Mouse (Mus musculus) CH12.LX (cell line): ENCODE data around the gene Pde6g. TPM values are rescaled to one million over a fixed set of nuclear protein-coding genes. Genes with fewer than 3 reads are reported as not detected.

Experiments used
- DNase-seq: peaks from one replicate; pipeline ENCODE4 v3.0.0-alpha.2; 2013; ENCODE audit errors: extremely low read depth
- H3K27ac ChIP-seq: 2 replicates; pipeline ENCODE4 v1.5.1; 2012; ENCODE audit warnings: low read depth, mild to moderate bottlenecking, control low read depth, moderate library complexity; ENCODE audit not compliant: insufficient read depth
- H3K27me3 ChIP-seq: replicated peaks from 2 replicates; pipeline ENCODE3; 2012; ENCODE audit warnings: inconsistent platforms
- H3K36me3 ChIP-seq, 2 experiments: replicated peaks in 1 of 2; 2 replicates each; pipeline versions ENCODE3 to v1.6.1; 2012; ENCODE audit warnings: inconsistent platforms in 1 of 2, low read length in 1 of 2, mild to moderate bottlenecking in 1 of 2, mixed read lengths in 1 of 2, moderate library complexity in 1 of 2; ENCODE audit not compliant: control insufficient read depth in 1 of 2, insufficient read depth in 1 of 2
- H3K4me1 ChIP-seq, 2 experiments: 2 replicates each; pipeline ENCODE4 v1.6.1; 2012; ENCODE audit warnings: inconsistent platforms in 1 of 2, moderate library complexity in 1 of 2; ENCODE audit not compliant: insufficient read depth in 2 of 2, control insufficient read depth in 1 of 2
- H3K4me2 ChIP-seq: 2 replicates; pipeline ENCODE4 v1.6.1; 2012; ENCODE audit warnings: low read depth, mild to moderate bottlenecking, control low read depth; ENCODE audit not compliant: poor library complexity, insufficient read depth, severe bottlenecking
- H3K4me3 ChIP-seq, 3 experiments: fragments of 150-350 bp in 1 of 3; sonication (generic) in 1 of 3; replicated peaks in 1 of 3; 2 replicates each; pipeline versions ENCODE3 to v1.5.1; 2011 to 2012; ENCODE audit warnings: low read depth in 2 of 3, low read length in 2 of 3, mild to moderate bottlenecking in 2 of 3, moderate library complexity in 2 of 3, control low read depth in 1 of 3, improper control_type of control experiment in 1 of 3, inconsistent platforms in 1 of 3, mixed read lengths in 1 of 3; ENCODE audit not compliant: poor library complexity in 1 of 3
- H3K79me2 ChIP-seq: replicated peaks from 2 replicates; pipeline ENCODE4 v1.6.1; 2012; ENCODE audit warnings: mild to moderate bottlenecking, moderate library complexity; ENCODE audit not compliant: control insufficient read depth, poor library complexity, insufficient read depth, severe bottlenecking; ENCODE audit errors: extremely low read depth
- H3K9ac ChIP-seq: 2 replicates; pipeline ENCODE4 v1.6.1; 2012; ENCODE audit warnings: low read depth, mild to moderate bottlenecking, control low read depth, moderate library complexity; ENCODE audit not compliant: insufficient read depth
- H3K9me3 ChIP-seq: replicated peaks from 2 replicates; pipeline ENCODE3; 2012; ENCODE audit warnings: low read length, inconsistent platforms, mixed read lengths
- BHLHE40 ChIP-seq: IDR thresholded peaks from 2 replicates; pipeline ENCODE4 v1.6.1; 2011; ENCODE audit warnings: mild to moderate bottlenecking, low read depth, low read length, improper control_type of control experiment
- CHD1 ChIP-seq: IDR thresholded peaks from 2 replicates; pipeline ENCODE4 v1.6.1; 2012; ENCODE audit warnings: low read depth, low read length, improper control_type of control experiment, inconsistent platforms
- CHD2 ChIP-seq: IDR thresholded peaks from 2 replicates; pipeline ENCODE4 v1.6.1; 2011; ENCODE audit warnings: low read length, improper control_type of control experiment
- CTCF ChIP-seq, 2 experiments: IDR thresholded peaks in 1 of 2; conservative IDR thresholded peaks in 1 of 2; 2 replicates each; pipeline ENCODE4 v1.5.1; 2011 to 2012; ENCODE audit warnings: low read depth in 2 of 2, low read length in 2 of 2, improper control_type of control experiment in 1 of 2, inconsistent platforms in 1 of 2, mild to moderate bottlenecking in 1 of 2, moderate library complexity in 1 of 2
- E2F4 ChIP-seq: IDR thresholded peaks from 2 replicates; pipeline ENCODE4 v1.6.1; 2011; ENCODE audit warnings: low read depth, low read length, improper control_type of control experiment; ENCODE audit not compliant: insufficient replicate concordance
- ELF1 ChIP-seq: IDR thresholded peaks from 2 replicates; pipeline ENCODE4 v1.6.1; 2014; ENCODE audit warnings: low read depth, mild to moderate bottlenecking, inconsistent platforms, low read length, improper control_type of control experiment
- EP300 ChIP-seq: IDR thresholded peaks from 2 replicates; pipeline ENCODE4 v1.6.1; 2011; ENCODE audit warnings: low read length, improper control_type of control experiment
- ETS1 ChIP-seq: conservative IDR thresholded peaks from 2 replicates; pipeline ENCODE4 v1.6.1; 2012; ENCODE audit warnings: low read depth, mild to moderate bottlenecking, inconsistent platforms, low read length, improper control_type of control experiment, moderate library complexity
- GABPA ChIP-seq: IDR thresholded peaks from 2 replicates; pipeline ENCODE4 v1.6.1; 2012; ENCODE audit warnings: low read depth, low read length, improper control_type of control experiment, inconsistent platforms; ENCODE audit not compliant: insufficient replicate concordance
- HCFC1 ChIP-seq: IDR thresholded peaks from 2 replicates; pipeline ENCODE4 v1.6.1; 2012; ENCODE audit warnings: low read depth, mild to moderate bottlenecking, inconsistent platforms, low read length, improper control_type of control experiment
- IRF4 ChIP-seq: IDR thresholded peaks from 2 replicates; pipeline ENCODE4 v1.6.1; 2014; ENCODE audit warnings: low read depth, mild to moderate bottlenecking, inconsistent platforms, low read length, improper control_type of control experiment
- JUN ChIP-seq: IDR thresholded peaks from 2 replicates; pipeline ENCODE4 v1.6.1; 2011; ENCODE audit warnings: low read depth, mild to moderate bottlenecking, low read length, improper control_type of control experiment, moderate library complexity; ENCODE audit not compliant: insufficient read depth
- JUND ChIP-seq: conservative IDR thresholded peaks from 2 replicates; pipeline ENCODE4 v1.6.1; 2011; ENCODE audit warnings: low read depth, low read length, improper control_type of control experiment
- KAT2A ChIP-seq: IDR thresholded peaks from 2 replicates; pipeline ENCODE4 v1.6.1; 2012; ENCODE audit warnings: low read length, improper control_type of control experiment, inconsistent platforms; ENCODE audit not compliant: insufficient replicate concordance
- MAFK ChIP-seq: IDR thresholded peaks from 2 replicates; pipeline ENCODE4 v1.6.1; 2011; ENCODE audit warnings: low read length, improper control_type of control experiment; ENCODE audit not compliant: insufficient replicate concordance
- MAX ChIP-seq: IDR thresholded peaks from 2 replicates; pipeline ENCODE4 v1.6.1; 2011; ENCODE audit warnings: low read length, improper control_type of control experiment
- MAZ ChIP-seq: IDR thresholded peaks from 2 replicates; pipeline ENCODE4 v1.6.1; 2012; ENCODE audit warnings: low read depth, mild to moderate bottlenecking, inconsistent platforms, low read length, improper control_type of control experiment, moderate library complexity
- MEF2A ChIP-seq: IDR thresholded peaks from 2 replicates; pipeline ENCODE4 v1.6.1; 2014; ENCODE audit warnings: low read depth, mild to moderate bottlenecking, inconsistent platforms, low read length, improper control_type of control experiment, borderline replicate concordance
- MXI1 ChIP-seq: IDR thresholded peaks from 2 replicates; pipeline ENCODE4 v1.6.1; 2011; ENCODE audit warnings: mild to moderate bottlenecking, low read depth, low read length, improper control_type of control experiment
- MYC ChIP-seq: IDR thresholded peaks from 2 replicates; pipeline ENCODE4 v1.6.1; 2011; ENCODE audit warnings: low read depth, mild to moderate bottlenecking, improper control_type of control experiment, low read length
- NELFE ChIP-seq: IDR thresholded peaks from 2 replicates; pipeline ENCODE4 v1.6.1; 2011; ENCODE audit warnings: low read depth, low read length, improper control_type of control experiment
- NRF1 ChIP-seq: IDR thresholded peaks from 2 replicates; pipeline ENCODE4 v1.6.1; 2014; ENCODE audit warnings: low read depth, mild to moderate bottlenecking, inconsistent platforms, low read length, improper control_type of control experiment, moderate library complexity
- PAX5 ChIP-seq: IDR thresholded peaks from 2 replicates; pipeline ENCODE4 v1.6.1; 2012; ENCODE audit warnings: low read length, inconsistent platforms, mixed read lengths
- POLR2A ChIP-seq: IDR thresholded peaks from 2 replicates; pipeline ENCODE4 v1.6.1; 2011; ENCODE audit warnings: low read depth, mild to moderate bottlenecking, improper control_type of control experiment, low read length
- POLR2AphosphoS2 ChIP-seq: IDR thresholded peaks from 2 replicates; pipeline ENCODE4 v1.6.1; 2011; ENCODE audit warnings: low read depth, low read length, improper control_type of control experiment
- RAD21 ChIP-seq: IDR thresholded peaks from 2 replicates; pipeline ENCODE4 v1.6.1; 2011; ENCODE audit warnings: low read depth, mild to moderate bottlenecking, low read length, improper control_type of control experiment, moderate library complexity
- RCOR1 ChIP-seq: conservative IDR thresholded peaks from 2 replicates; pipeline ENCODE4 v1.6.1; 2012; ENCODE audit warnings: low read depth, mild to moderate bottlenecking, inconsistent platforms, low read length, improper control_type of control experiment
- SIN3A ChIP-seq: IDR thresholded peaks from 2 replicates; pipeline ENCODE4 v1.6.1; 2012; ENCODE audit warnings: low read length, improper control_type of control experiment, inconsistent platforms
- SMC3 ChIP-seq: IDR thresholded peaks from 2 replicates; pipeline ENCODE4 v1.6.1; 2011; ENCODE audit warnings: low read depth, low read length, improper control_type of control experiment
- TBP ChIP-seq: conservative IDR thresholded peaks from 2 replicates; pipeline ENCODE4 v1.6.1; 2011; ENCODE audit warnings: low read depth, low read length, improper control_type of control experiment
- TCF12 ChIP-seq: IDR thresholded peaks from 2 replicates; pipeline ENCODE4 v1.6.1; 2014; ENCODE audit warnings: low read depth, mild to moderate bottlenecking, inconsistent platforms, low read length, improper control_type of control experiment
- UBTF ChIP-seq: IDR thresholded peaks from 2 replicates; pipeline ENCODE4 v1.6.1; 2012; ENCODE audit warnings: low read depth, mild to moderate bottlenecking, inconsistent platforms, low read length, improper control_type of control experiment, moderate library complexity
- USF1 ChIP-seq: IDR thresholded peaks from 2 replicates; pipeline ENCODE4 v1.6.1; 2014; ENCODE audit warnings: low read depth, mild to moderate bottlenecking, inconsistent platforms, low read length, improper control_type of control experiment
- USF2 ChIP-seq: conservative IDR thresholded peaks from 2 replicates; pipeline ENCODE4 v1.6.1; 2011; ENCODE audit warnings: low read depth, low read length, improper control_type of control experiment
- ZC3H11A ChIP-seq: IDR thresholded peaks from 2 replicates; pipeline ENCODE4 v1.6.1; 2012; ENCODE audit warnings: low read depth, mild to moderate bottlenecking, inconsistent platforms, low read length, improper control_type of control experiment
- ZKSCAN1 ChIP-seq: IDR thresholded peaks from 2 replicates; pipeline ENCODE4 v1.6.1; 2012; ENCODE audit warnings: low read depth, inconsistent platforms, low read length, improper control_type of control experiment, borderline replicate concordance
- ZMIZ1 ChIP-seq: IDR thresholded peaks from 2 replicates; pipeline ENCODE4 v1.6.1; 2012; ENCODE audit warnings: low read depth, mild to moderate bottlenecking, inconsistent platforms, low read length, improper control_type of control experiment
- ZNF384 ChIP-seq: IDR thresholded peaks from 2 replicates; pipeline ENCODE4 v1.6.1; 2012; ENCODE audit warnings: low read depth, low read length, improper control_type of control experiment, inconsistent platforms
- dilution Hi-C: fragments of 300-500 bp; cut with MboI; formaldehyde crosslinking; loops from 2 replicates; pipeline ENCODE4 v1.14.3; 2020; ENCODE audit warnings: low sequenced_read_pairs; ENCODE audit not compliant: extremely low pct_unique_long_range_greater_than_20kb, extremely low pct_ligation_motif_present
- in situ Hi-C: fragments of 300-500 bp; cut with MboI; formaldehyde crosslinking; loops from 3 replicates; pipeline ENCODE4 v1.14.3; 2019; ENCODE audit warnings: low sequenced_read_pairs, low pct_ligation_motif_present, low pct_unique_long_range_greater_than_20kb, mixed read lengths
- polyA plus RNA-seq: library from polyadenylated mRNA; unstranded; fragments of >175 nt; gene quantifications from 2 replicates; pipeline ENCODE4 v1.2.1, GENCODE M21; 2012; ENCODE audit warnings: low read depth; ENCODE audit not compliant: insufficient read length
- total RNA-seq, 2 experiments: library from RNA; depleted of rRNA; stranded (reverse); fragments of 300-350 nt in 1 of 2; fragments of >200 nt in 1 of 2; gene quantifications; 2 replicates each; pipeline ENCODE4 v1.2.3; 2012 to 2014

Pde6g gene
- total and polyA plus RNA-seq, 3 experiments: 0.34 TPM; not detected in 1

DNA sequence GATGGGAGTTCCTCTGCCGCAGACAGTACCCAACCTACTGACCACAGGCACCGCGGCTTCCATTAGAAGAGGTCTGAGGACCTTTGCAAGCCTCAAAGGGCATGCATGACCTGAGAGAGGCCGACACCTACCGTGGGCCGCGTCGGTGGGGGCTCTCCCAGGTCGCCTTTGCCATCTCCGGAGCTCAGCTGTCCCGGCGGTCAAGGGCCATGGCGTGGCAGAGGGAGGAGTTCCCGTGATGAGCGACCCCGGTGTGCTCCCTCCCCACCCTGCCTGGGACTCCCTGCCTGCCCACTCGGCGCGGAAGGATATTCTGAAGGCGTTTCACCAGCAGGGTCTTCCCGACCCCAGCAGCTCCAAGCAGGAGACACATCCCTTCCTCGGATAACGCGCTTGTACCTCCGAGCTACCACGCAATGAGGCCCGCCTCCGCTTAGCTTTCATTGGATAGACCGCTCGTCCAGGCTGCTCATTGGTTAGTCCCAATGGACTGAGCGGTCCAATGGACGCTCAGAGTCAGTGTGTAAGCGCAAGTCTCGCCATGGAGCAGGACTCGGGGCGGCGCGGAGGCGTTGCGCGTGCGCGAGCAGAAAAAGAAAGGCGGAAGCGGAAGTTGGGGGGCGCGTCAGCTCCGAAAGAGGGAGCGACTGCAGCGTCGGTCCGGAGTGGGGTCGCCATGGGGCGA lies 13.9 kb upstream of the Pde6g start, which contains the start of gene Arl16:
Gene Arl16, minus strand, starts transcription at position 557 of the 685 bp plus-strand sequence.
- H3K4me1 ChIP-seq: peaks cover 5 to 30% of the 10 kb centered on the region in 2 experiments; a peak in 3 of 4 replicates
- H3K4me3 ChIP-seq: peak within 1 kb of the TSS; percentile 81 to 97 (median 91)
- H3K9me3 ChIP-seq: no peaks in the 10 kb centered on the region
- in situ Hi-C loops: no loop called here
- TF ChIP-seq JUND (no peak), BHLHE40 (peak; percentile 15; the same call in 1 of the 2 replicates), ELF1 (peak; percentile 100), MAX (peak; percentile 45), UBTF (peak; percentile 10; the same call in 1 of the 2 replicates), CTCF (conservative IDR thresholded peaks at IDR 0.05 in 1 of 2, IDR thresholded peaks at IDR 0.05 in 1 of 2; ENCODE audit: low read depth in 2 of 2, low read length in 2 of 2) (no peak), ZC3H11A (no peak), POLR2AphosphoS2 (peak; percentile 83), SIN3A (peak; percentile 99), RAD21 (no peak), CHD2 (peak; percentile 93), GABPA (no peak; the same call in 1 of the 2 replicates), MYC (0 out of 2 replicates have a peak, but pooled peaks have one; percentile 11), PAX5 (no peak), ZKSCAN1 (no peak), CHD1 (no peak), ETS1 (no peak), USF2 (no peak), E2F4 (no peak), EP300 (no peak), MEF2A (0 out of 2 replicates have a peak, but pooled peaks have one; percentile 25), JUN (no peak), IRF4 (peak; percentile 51; the same call in 1 of the 2 replicates), TCF12 (0 out of 2 replicates have a peak, but pooled peaks have one; percentile 59), ZMIZ1 (peak; percentile 93), TBP (peak; percentile 81), MAZ (peak; percentile 83; the same call in 1 of the 2 replicates), SMC3 (no peak), HCFC1 (peak; percentile 83), MXI1 (peak; percentile 97), ZNF384 (no peak), NRF1 (peak; percentile 100), KAT2A (peak; percentile 70; the same call in 1 of the 2 replicates), NELFE (peak; percentile 98), MAFK (no peak), USF1 (no peak), RCOR1 (no peak), POLR2A (peak; percentile 95)
- H3K4me2 ChIP-seq: peak within 1 kb of the TSS; percentile 79
- dilution Hi-C loops: no loop called here
- DNase-seq: peak; percentile 100
- no peaks in the 10 kb centered on the region for H3K27me3 ChIP-seq
- H3K79me2 ChIP-seq: peaks cover 28% of the 10 kb centered on the region
- H3K9ac ChIP-seq: peak within 1 kb of the TSS; percentile 83
- H3K27ac ChIP-seq: no peak within 1 kb of the TSS; the same call in 1 of the 2 replicates
- peaks cover 49 to 76% of the 10 kb centered on the region in 2 experiments for H3K36me3 ChIP-seq
